Mouse (Mus musculus) lung, embryonic 16.5 days (tissue): Measurements from ENCODE around the gene Ccdc33. TPM values are rescaled to one million over a fixed set of nuclear protein-coding genes. Genes with fewer than 3 reads are reported as not detected.
A peak's percentile ranks its signal among the peaks of the same experiment; 100 is the strongest.

Experiments
- ATAC-seq: fragments of 200-750 bp; cut with Nextera tagmentation; 2 replicates; pipeline ENCODE4 v1.8.0; 2017; ENCODE audit warnings: low read depth, mild to moderate bottlenecking, moderate library complexity
- H3K27ac ChIP-seq: fragments of 300-500 bp; sonication (generic); 2 replicates; pipeline ENCODE4 v1.5.1; 2014; ENCODE audit warnings: mild to moderate bottlenecking, control low read depth, low read length
- H3K27me3 ChIP-seq: fragments of 300-500 bp; sonication (generic); 2 replicates; pipeline ENCODE4 v1.6.1; 2014; ENCODE audit warnings: low read depth, low read length, mixed read lengths; ENCODE audit not compliant: control insufficient read depth, insufficient read depth
- H3K36me3 ChIP-seq: fragments of 300-500 bp; sonication (generic); 2 replicates; pipeline ENCODE4 v1.6.1; 2014; ENCODE audit warnings: low read length; ENCODE audit not compliant: control insufficient read depth, insufficient read depth
- H3K4me1 ChIP-seq: fragments of 300-500 bp; sonication (generic); replicated peaks from 2 replicates; pipeline ENCODE4 v1.6.1; 2014; ENCODE audit warnings: low read length, mixed read lengths; ENCODE audit not compliant: control insufficient read depth, insufficient read depth
- H3K4me2 ChIP-seq: fragments of 300-500 bp; sonication (generic); 2 replicates; pipeline ENCODE4 v1.6.1; 2014; ENCODE audit warnings: low read depth, low read length, control low read depth
- H3K4me3 ChIP-seq: fragments of 300-500 bp; sonication (generic); 2 replicates; pipeline ENCODE4 v1.5.1; 2014; ENCODE audit warnings: mild to moderate bottlenecking, low read length, control low read depth
- H3K9ac ChIP-seq: fragments of 300-500 bp; sonication (generic); 2 replicates; pipeline ENCODE4 v1.6.1; 2014; ENCODE audit warnings: low read length, control low read depth
- H3K9me3 ChIP-seq: fragments of 300-500 bp; sonication (generic); 2 replicates; pipeline ENCODE4 v1.6.1; 2016; ENCODE audit warnings: low read length; ENCODE audit not compliant: control insufficient read depth
- WGBS: fragments of 180-500 bp; shearing (Covaris S2); extraction: QIAGEN DNeasy Blood & Tissue Kit; methylation state at CpG from one replicate; pipeline ENCODE4 v1.1.7; 2014; 5-methylcytosine and 5-hydroxymethylcytosine counted together
- polyA plus RNA-seq: library from polyadenylated mRNA; unstranded; fragments of >200 nt; fragmentation: Nextera tagmentation; extraction: Ambion mirVana; gene quantifications from 2 replicates; pipeline ENCODE4 v1.2.1, GENCODE M21; 2015

The Ccdc33 gene
- 0.68 and 1.4 TPM in 2 replicates for polyA plus RNA-seq

DNA sequence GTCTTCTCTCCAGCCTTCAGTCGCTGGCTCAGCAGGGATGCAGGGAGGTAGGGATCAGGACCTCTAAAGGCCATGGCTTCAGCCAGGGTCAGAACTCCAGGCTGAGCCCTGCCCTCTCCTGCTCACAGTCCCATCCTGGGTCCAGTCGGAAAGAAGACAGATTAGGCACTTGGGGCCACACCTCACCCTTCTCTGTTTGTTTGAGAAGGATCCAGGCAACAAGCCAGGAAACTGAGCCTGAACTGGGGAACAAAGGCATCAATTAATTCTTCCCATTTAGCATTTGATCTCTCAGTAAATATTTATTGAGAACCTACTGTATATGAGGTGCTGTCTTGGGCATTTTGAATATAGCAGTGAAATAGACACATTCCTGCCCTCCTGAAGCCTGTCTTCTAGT is at the start of gene Ccdc33:
Ccdc33 (minus strand) TSS at position 153 of the 400 bp plus-strand sequence.
- no peak within 1 kb of the TSS for H3K9ac ChIP-seq
- H3K27ac ChIP-seq = no peak within 1 kb of the TSS
- WGBS = 19% methylated on average over 2 of the region's 2 CpGs
- H3K4me3 ChIP-seq = no peak within 1 kb of the TSS
- no peaks in the 10 kb centered on the region for H3K36me3 ChIP-seq
- H3K9me3 ChIP-seq = no peaks in the 10 kb centered on the region
- H3K4me1 ChIP-seq = peaks cover 2% of the 10 kb centered on the region; the same call in 1 of the 2 replicates
- no peaks in the 10 kb centered on the region; the same call in 1 of the 2 replicates for H3K27me3 ChIP-seq
- no peak within 1 kb of the TSS for H3K4me2 ChIP-seq
- no peak for ATAC-seq

DNA sequence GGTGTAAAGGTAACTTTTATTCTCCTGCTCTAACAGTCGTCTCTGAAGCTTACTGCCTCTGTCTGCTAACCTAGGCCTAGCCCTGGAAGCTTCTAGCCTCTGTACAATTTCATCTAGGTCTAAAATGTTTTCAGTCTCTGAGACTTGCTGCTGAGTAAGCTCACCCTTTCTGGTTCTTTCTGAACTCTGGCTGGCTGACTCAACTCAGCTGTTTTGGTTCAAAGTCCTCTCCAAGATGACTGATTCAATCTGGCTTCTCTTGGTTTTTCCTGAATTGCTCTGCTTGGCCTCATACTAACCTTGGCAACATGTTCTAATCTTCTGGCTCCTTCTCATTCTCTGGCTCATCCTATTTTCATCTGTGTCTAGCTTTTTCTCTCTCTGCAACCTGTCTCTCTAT is 47.2 kb upstream of the Ccdc33 start:
- no peak overlapping the region for H3K4me2 ChIP-seq
- H3K9me3 ChIP-seq = no peaks in the 10 kb centered on the region
- 80% methylated on average over 1 of the region's 1 CpGs for WGBS
- no peaks in the 10 kb centered on the region for H3K27me3 ChIP-seq
- ATAC-seq = no peak
- H3K36me3 ChIP-seq = no peaks in the 10 kb centered on the region
- no peak overlapping the region for H3K27ac ChIP-seq
- H3K9ac ChIP-seq = no peak overlapping the region
- H3K4me1 ChIP-seq = no peaks in the 10 kb centered on the region
- no peak overlapping the region for H3K4me3 ChIP-seq

DNA sequence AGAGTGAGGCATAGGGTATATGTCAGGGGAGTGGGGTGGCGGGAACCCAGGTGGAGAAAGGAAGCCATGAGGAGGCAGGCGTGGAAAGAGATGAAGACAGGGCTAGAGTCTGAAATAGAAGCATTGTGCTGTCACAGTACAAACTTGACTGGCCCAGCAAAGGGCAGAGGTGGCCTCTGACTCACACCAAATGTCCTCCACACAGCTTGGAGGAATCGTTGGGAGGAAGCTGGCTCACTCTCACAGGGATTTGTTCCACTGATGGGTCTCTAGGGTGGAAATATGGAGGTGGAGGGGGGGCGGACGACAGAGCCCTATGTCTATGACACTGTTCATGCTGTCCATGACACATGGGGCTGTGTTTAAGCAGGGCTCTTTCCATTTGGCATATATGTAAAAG is 44.5 kb upstream of the Ccdc33 start:
- Histone ChIP-seq H3K36me3 (no peaks in the 10 kb centered on the region), H3K9ac (no peak overlapping the region), H3K9me3 (no peaks in the 10 kb centered on the region), H3K4me1 (peaks cover 22% of the 10 kb centered on the region), H3K27ac (no peak overlapping the region), H3K4me3 (no peak overlapping the region), H3K4me2 (no peak overlapping the region), H3K27me3 (no peaks in the 10 kb centered on the region)
- ATAC-seq = no peak
- 59% methylated on average over 5 of the region's 5 CpGs for whole genome bisulfite sequencing

DNA sequence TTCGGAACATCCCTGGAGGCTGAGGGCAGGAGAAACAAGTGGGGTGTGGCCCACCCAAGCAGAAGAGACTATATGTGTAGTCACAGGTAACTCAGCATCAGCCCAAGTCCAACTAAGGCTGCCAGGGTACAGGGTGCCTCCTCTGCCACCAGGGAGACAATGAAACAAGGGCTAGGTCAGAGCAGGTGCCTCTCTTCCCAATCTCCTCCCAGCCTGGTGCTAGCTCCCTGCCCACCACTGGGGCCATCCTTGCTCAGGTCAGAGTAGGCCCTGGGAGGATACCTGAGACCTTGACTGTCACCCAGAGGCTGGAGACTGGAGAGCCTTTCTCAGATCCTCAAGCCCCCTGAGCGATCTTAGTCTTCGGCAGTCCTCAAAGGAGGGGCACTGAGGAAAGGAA is 43.5 kb upstream of the Ccdc33 start:
- no peak overlapping the region for H3K9ac ChIP-seq
- no peak overlapping the region for H3K4me2 ChIP-seq
- H3K4me1 ChIP-seq = peaks cover 31% of the 10 kb centered on the region
- no peaks in the 10 kb centered on the region for H3K27me3 ChIP-seq
- WGBS = 86% methylated on average over 3 of the region's 3 CpGs
- H3K27ac ChIP-seq = no peak overlapping the region
- no peak overlapping the region for H3K4me3 ChIP-seq
- no peaks in the 10 kb centered on the region for H3K9me3 ChIP-seq
- H3K36me3 ChIP-seq = no peaks in the 10 kb centered on the region
- no peak for ATAC-seq

DNA sequence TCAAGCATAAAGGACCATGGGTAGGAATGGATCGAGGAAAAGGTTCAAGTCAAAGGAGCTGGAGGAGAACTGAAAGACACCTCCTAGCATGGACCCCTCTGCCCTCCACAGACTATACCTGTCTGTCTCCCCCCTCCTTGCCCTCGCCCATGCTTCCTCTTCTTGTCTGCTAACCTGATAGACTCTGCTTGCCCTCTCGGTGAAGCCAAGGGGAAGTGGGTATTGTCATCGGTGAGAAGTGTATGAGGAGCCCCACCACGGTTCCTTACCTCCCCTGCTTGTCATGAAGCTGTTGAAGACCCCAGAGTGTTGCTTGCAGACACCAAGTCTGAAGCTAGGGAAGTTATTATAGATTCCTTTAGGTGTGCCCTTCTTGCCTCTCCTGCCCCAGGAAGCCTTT is 41.7 kb upstream of the Ccdc33 start:
- Histone ChIP-seq H3K36me3 (no peaks in the 10 kb centered on the region), H3K4me2 (no peak overlapping the region), H3K4me1 (peaks cover 47% of the 10 kb centered on the region), H3K9me3 (no peaks in the 10 kb centered on the region), H3K9ac (peak overlapping the region; percentile 19), H3K4me3 (no peak overlapping the region), H3K27ac (peak overlapping the region; percentile 98), H3K27me3 (no peaks in the 10 kb centered on the region)
- WGBS = 57% methylated on average over 5 of the region's 5 CpGs
- no peak for ATAC-seq

DNA sequence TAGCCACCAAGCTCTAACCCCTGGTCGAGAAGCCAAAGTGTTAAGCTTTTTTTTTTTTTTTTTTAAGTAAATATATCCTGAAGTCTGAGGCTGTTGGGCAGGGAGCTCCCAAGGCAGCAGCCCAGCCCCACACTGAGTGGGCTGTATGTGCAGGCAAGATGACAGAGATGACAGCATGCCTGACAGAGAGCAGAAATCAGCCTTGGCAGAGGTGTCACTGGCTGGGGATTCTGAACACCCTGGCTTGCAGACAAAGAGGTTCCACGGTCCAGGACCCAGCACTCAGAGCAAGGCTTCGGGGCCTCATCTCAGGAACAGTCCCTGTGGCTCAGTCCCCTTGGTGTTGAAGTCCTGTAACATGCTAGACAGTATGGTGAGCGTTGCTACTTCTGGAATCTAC is 41.2 kb upstream of the Ccdc33 start:
- Histone ChIP-seq H3K27ac (peak overlapping the region; percentile 98), H3K36me3 (no peaks in the 10 kb centered on the region), H3K4me3 (no peak overlapping the region), H3K4me1 (peaks cover 52% of the 10 kb centered on the region), H3K9me3 (no peaks in the 10 kb centered on the region), H3K9ac (peak overlapping the region; percentile 19), H3K4me2 (no peak overlapping the region), H3K27me3 (no peaks in the 10 kb centered on the region)
- ATAC-seq = peak; percentile 32; the same call in 1 of the 2 replicates
- 19% methylated on average over 4 of the region's 4 CpGs for WGBS

DNA sequence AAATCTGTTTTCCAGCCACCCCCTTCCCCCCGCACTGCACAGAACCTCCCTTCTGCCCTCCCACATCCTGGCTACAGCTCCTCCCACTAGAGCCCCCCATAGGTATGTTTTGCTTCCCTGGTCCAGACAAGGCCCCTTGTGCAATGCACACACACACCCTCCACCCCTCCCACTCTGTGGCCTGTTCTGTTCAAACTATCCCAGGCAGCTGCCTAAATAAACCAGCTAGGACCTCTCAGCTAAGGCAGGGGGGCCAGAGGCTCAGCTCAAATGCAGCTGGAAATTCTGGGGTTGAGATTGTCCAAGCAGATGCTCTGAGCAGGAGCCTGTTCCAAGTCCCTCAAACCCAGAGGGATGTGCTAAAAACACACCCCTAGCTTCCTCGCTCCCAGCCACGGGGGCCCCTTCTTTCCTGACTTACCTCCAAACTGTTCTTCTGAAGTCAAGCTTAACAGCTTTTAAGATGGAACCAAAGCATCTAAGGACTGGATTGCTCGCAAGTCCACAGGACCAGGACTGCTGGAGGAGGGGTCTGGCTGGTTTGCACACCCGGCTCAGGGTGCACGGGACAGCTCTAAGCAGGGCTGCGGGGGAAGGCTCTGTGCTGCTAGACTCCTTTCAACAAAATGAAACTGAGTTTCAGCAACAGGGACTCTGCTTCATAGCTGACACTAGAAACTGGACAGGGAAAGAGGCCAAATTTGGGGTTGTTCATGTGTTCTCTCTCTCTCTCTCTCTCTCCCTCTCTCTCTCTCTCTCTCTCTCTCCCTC is 40.1 kb upstream of the Ccdc33 start:
- Histone ChIP-seq H3K4me1 (peaks cover 59% of the 10 kb centered on the region), H3K9ac (peak overlapping the region; percentile 67), H3K4me3 (peak overlapping the region; percentile 44), H3K9me3 (no peaks in the 10 kb centered on the region), H3K27me3 (no peaks in the 10 kb centered on the region), H3K36me3 (no peaks in the 10 kb centered on the region), H3K27ac (peak overlapping the region; percentile 98), H3K4me2 (peak overlapping the region; percentile 60)
- peak; percentile 86 for ATAC-seq
- WGBS = 15% methylated on average over 7 of the region's 7 CpGs

DNA sequence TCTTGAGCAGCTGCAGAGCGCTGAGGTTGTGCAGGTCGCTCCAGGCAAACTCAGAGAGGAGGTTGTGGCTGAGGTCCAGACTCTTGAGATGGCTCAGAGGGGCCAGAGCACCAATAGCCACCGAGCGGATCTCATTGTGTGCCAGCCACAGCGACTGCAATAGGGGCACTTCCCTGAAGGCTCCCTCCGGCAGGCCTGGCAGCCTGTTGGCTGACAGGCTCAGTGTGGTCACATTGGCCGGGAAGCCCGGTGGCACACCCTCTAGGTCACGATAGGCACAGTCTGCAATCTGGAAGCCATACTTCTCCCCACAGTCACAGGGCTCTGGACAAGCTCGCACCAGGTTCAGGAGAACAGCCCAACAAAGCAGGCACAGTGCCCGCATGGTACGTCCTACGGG is 39.2 kb upstream of the Ccdc33 start:
- H3K9ac ChIP-seq = peak overlapping the region; percentile 67
- 0 out of 2 replicates have a peak, but pooled peaks have one; percentile 1 for ATAC-seq
- no peaks in the 10 kb centered on the region for H3K27me3 ChIP-seq
- peaks cover 64% of the 10 kb centered on the region for H3K4me1 ChIP-seq
- no peaks in the 10 kb centered on the region for H3K9me3 ChIP-seq
- WGBS = 60% methylated on average over 13 of the region's 13 CpGs
- H3K4me2 ChIP-seq = peak overlapping the region; percentile 60
- no peaks in the 10 kb centered on the region for H3K36me3 ChIP-seq
- peak overlapping the region; percentile 44 for H3K4me3 ChIP-seq
- H3K27ac ChIP-seq = peak overlapping the region; percentile 98

DNA sequence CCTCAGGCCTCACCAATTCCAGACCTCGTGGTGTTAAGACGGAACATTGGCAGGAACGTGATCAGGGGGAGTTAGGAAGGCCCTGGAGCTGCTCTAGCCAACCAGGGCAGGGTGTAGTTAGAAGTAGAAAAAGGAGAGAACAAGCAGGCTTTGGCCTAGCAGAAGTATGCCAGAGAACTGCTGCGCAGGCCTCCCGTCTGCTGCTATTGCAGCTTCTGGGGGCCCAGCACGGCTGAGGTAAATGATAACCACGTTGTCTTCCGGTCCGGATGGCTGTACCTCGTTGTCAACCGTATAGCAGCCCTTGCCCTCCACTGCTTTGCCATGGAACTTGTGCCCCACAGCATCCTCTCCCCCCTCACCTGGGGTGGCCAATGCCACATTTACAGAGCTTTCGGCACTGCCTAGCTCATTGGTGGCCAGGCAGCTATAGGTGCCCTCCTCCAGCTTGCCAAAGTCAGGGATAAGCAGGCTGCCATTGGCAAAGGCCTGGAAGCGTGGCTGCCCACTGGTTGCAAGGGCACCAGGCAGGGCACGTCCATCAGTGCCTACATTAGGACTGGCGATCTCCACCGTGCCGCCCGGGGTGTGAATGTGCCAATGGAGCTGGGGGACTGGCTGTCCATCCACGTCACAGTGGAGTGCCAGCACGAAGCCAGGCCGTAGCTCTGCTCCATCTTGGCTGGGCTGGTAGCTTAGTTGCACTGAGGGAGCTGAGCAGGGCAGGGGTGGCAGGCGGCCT is 38.4 kb upstream of the Ccdc33 start:
- H3K4me1 ChIP-seq = peaks cover 64% of the 10 kb centered on the region
- H3K27ac ChIP-seq = peak overlapping the region; percentile 98; the same call in 1 of the 2 replicates
- 81% methylated on average over 22 of the region's 22 CpGs for WGBS
- no peaks in the 10 kb centered on the region for H3K36me3 ChIP-seq
- ATAC-seq = no peak
- H3K9me3 ChIP-seq = no peaks in the 10 kb centered on the region
- peak overlapping the region; percentile 44 for H3K4me3 ChIP-seq
- peak overlapping the region; percentile 60 for H3K4me2 ChIP-seq
- H3K9ac ChIP-seq = peak overlapping the region; percentile 67; the same call in 1 of the 2 replicates
- no peaks in the 10 kb centered on the region for H3K27me3 ChIP-seq
